Mouse (Mus musculus) urinary bladder, postnatal 36 days (tissue): Measurements from ENCODE around the gene Troap.

Experiments used
- DNase-seq, 2 experiments: peaks; one replicate each; pipeline ENCODE4 v3.0.0; 2022; ENCODE audit warnings: low spot score in 2 of 2, mixed read lengths in 1 of 2

The Troap gene

DNA sequence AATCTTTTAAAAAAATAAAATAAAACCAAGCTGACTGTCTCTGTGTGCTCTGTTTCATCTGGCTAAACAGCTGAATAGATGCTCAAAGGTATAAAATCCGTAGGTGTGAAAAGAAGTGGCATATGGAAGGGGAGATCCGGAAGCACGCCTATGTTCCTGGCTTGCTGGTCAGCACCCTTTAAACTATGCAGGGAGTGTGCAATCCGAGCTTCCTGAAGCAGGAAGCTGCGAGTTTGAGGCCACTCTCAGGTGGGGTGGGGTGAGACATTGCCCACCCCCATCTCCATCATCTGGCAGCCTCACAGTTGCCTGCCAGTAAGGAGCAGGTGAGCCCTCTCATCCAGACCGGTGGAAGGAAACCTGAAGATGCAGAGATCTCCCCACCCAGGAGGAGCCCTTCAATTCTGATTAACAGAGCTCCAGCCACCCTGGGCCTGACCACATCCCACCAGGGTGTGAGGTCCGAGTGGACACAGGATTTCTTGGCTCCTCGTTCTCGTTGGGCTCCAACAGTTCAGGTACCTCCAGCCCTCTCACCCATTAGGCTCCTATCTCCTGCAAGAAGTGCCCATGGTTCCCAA lies at the start of gene Troap:
Gene Troap, plus strand, starts transcription at position 557 of the 581 bp plus-strand sequence.
- DNase-seq = no peak

- peak; percentile 75 to 78 for DNase-seq
Observed at GRCm38 (mm10) chr15:99024668-99025314, 49.6 kb upstream of the Troap start.

- no peak for DNase-seq
Observed at GRCm38 (mm10) chr15:99025414-99025813, 49.0 kb upstream of the Troap start.

DNA sequence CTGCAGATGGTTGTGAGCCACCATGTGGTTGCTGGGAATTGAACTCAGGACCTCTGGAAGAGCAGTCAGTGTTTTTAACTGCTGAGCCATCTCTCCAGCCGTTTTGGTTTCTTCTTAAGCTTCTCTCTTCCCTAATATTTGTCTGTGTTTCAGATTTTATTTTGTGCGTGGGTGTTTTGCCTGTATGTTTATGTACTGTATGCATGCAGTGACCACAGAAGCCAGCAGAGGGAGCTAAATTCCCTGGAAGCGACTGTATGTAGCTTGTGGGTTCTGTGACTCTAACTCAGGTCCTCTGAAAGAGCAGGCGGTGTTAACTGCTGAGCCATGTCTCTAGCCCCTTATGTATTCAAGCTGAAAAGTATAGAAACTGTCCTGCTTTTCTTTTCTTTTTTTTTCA lies 48.1 kb upstream of the Troap start:
- no peak for DNase-seq

DNA sequence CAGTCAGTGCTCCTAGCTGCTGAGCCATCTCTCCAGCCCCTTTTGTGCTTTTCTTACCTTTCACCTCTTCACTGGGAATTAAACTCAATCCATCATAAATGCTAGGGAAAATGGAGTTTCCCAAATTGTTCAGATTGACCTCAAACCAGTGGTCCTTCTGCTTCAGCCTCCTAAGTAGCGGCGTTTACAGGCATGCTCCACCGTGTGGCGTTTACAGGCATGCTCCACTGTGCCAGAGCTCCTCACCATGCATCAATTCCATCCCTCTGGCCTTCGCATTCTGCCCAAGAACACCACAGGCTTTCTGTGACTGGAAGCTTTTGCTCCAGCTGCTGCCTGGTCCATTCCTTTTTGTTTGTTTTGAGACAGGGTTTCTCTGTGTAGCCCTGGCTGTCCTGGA lies 47.3 kb upstream of the Troap start:
- DNase-seq = no peak

DNA sequence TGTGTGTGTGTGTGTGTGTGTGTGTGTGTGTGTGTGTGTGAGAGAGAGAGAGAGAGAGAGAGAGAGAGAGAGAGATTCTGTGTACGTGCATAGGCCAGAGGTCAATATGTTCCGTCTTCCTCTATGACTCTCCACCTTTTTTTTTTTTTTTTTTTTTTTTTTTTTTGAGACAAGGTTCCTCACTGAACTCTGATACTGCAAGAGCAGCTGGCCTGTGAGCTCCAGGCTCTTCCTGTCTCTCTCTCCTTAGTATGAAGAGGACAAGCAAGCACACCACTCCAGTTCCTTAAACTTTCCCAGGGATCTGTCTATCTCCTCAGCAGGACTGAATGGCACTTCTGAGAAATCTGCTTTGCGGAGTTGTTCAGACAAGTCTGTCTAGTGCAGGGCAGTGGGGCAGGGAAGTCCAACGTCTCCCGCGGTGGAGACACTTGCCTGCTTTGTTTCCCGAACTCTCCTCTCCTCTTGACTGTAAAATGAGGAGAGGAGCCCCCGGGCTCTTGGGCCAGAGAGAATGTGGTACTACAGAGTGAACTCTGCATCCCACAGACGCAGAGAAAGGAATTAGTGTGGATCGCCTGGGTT lies 45.4 kb upstream of the Troap start:
- DNase-seq = no peak

- DNase-seq = peak; percentile 93 to 96
Observed at GRCm38 (mm10) chr15:99029619-99030584, 44.5 kb upstream of the Troap start, which contains the start of gene Tuba1c. Gene Tuba1c, plus strand, starts transcription at chr15:99029891.

DNA sequence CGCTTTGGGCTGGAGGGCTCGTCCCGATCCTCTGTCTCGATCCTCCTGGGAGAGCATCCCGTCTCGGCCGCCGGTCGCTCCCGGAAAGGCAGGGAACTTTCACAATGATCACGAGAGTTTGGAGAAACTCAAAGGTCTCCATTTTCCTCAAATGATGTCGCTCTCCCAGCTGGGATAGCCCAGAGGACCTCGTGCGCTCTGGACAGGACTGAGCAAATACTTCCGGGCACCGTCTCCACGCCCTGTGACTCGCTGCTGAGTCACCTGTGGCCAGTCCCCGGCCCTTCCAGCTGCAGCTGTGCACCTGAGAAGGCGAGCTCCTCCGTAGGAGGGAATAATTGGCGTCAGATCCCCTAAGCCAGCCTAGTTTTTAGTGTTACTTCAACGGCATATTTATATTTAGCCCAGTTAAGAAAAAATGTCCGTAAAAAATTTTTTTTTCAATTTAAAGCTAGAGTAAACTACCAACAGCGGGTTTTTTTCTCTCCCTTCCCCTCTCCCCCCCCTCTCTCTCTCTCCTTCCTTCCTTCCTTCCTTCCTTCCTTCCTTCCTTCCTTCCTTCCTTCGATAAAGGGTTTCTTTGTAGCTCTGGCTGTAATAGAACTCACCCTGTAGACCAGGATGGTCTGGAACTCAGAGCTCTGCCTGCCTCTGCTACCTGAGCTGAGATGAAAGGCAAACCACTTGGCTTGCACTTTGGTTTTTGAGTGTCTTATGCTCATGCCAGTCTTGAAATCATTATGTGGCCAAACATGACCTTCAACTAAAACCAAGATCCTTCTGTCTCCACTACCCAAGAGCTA lies 43.6 kb upstream of the Troap start:
- peak; percentile 72 to 78 for DNase-seq

DNA sequence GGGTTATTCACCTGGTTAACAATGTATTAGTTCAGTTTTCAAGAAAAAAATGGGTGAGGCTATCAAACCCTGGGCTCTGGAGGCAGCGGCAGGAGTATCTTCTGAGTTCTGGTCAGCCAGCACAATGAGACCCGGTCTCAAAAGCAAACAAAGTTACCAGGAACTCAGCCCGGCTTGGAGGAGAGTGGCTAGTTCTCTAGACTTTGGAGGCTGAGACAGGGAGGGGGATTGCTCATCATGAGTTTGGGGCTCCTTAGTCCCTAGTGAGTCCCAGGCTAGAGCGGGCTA lies 43.0 kb upstream of the Troap start:
- DNase-seq = no peak

DNA sequence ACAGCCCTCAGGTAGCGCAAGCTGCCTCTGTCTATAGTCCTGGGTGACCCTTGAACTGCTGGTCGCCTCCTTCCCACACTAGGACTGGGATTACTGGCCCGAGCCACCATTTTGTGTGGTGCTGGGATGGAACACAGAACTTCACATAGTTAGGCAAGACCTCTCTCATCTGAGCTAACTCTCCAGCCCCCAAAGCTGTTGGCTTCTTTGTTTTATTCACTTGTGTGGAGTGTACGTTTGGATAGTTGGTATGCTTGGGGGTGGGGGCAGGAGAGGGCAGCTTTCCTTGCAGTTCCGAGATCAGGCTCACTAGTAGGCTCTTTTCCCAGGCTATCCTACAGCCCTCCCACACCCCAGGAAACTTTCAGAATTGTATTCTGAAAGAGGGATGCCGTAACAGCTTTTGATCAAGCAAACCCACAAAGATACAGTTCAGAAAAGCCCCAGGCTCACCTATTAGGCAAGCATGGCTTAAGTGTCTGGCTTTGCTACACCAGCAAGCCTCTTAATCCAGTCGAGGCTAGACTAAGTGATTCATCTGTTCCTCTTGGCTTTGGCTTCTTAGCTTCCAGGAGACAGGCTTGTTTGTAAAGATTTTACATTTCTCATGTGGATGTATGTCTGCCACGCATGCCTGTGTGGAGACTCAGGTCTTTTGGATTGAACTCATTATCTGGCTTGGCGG lies 42.2 kb upstream of the Troap start:
- no peak for DNase-seq

- DNase-seq = no peak
Observed at GRCm38 (mm10) chr15:99032726-99033250, 41.6 kb upstream of the Troap start.

- no peak for DNase-seq
Observed at GRCm38 (mm10) chr15:99033498-99034270, 40.7 kb upstream of the Troap start.

GRCm38 (mm10) chr15:99035431-99035830 lies 38.9 kb upstream of the Troap start:
- DNase-seq = no peak

DNA sequence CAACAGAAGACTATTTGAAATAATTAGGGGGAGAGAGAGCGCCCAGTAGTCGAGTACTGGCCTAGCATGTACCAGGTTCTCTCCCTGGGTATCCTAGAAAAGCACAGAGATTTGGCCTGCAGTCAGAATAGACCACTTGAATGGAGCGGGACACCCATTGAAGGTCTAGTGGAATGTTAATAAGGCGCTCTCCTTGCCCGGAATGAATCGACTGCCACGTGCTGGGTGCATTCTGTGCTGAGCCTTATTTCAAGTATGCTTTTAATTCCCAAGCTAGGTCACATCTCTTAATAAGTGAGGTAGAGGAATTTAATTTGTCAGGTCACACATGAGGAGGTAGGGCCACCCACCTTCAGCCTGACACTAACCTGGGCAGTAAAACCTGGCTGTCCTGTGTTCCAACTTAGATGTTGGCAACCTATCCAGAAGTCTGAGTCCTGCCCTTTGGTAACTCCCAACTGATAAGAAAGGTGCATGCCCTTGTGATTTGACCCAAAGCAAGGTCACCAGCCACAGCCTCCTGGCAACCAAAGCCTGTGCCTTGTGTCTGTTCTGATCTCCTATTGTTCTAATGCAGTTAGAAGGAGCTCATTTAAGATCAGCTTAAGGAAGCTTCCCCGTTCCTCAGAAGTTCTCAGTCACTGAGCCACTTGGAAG lies 38.0 kb upstream of the Troap start:
- no peak for DNase-seq

DNA sequence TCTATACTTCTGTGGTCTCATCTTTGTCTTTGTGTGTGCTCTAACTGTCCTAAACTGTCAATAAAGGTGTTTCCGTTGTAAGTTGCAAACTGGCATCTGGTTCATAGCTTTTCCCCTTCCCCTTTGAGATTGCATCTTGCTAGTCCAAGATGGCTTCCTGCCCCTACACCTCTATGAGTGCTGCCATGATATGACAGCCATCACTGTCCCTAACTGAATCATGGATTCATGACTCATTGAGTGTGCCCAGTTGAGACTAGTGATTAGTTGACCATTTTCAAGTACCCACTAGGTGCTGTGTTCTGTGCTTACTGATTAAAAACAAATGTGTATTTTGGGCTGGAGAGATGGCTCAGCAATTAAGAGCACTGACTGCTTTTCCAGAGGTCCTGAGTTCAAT lies 36.4 kb upstream of the Troap start:
- no peak for DNase-seq

- DNase-seq = no peak
Observed at GRCm38 (mm10) chr15:99038797-99039196, 35.6 kb upstream of the Troap start.

DNA sequence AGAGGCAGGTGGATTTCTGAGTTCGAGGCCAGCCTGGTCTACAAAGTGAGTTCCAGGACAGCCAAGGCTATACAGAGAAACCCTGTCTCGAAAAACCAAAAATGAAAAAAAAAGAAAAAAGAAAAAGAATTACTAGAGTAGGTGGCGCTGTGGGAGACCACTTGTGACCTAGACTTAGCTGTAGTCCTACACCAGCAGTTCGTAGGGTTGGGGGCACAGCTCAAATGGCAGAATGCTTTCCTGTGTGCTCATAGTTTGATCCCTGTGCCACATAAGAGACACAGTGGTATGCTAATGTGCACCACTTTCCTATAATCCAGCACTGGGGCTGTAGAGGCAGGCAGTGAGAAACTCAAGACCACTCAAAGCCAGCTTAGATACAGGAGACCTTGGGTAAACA lies 35.1 kb upstream of the Troap start:
- no peak for DNase-seq

GRCm38 (mm10) chr15:99039996-99040919 lies 34.1 kb upstream of the Troap start:
- DNase-seq = no peak
